Mouse (Mus musculus) activated CD4-positive, CD25-positive, alpha-beta regulatory T cell, adult 4 months (primary cell): Measurements from ENCODE around the gene Sertad1. TPM values are rescaled to one million over a fixed set of nuclear protein-coding genes. Genes with fewer than 3 reads are reported as not detected.

Source experiments
- ATAC-seq: one replicate; pipeline ENCODE4 v1.8.0; 2017
- polyA plus RNA-seq, 2 experiments: library from polyadenylated mRNA; unstranded; fragments of 100-300 nt; shearing (Covaris generic); gene quantifications; one replicate each; pipeline ENCODE4 v1.2.1; 2017

Sertad1 gene
- polyA plus RNA-seq, 2 experiments from 2014 or later, result 46.6 to 47.9 TPM

- ATAC-seq, result no peak
These were observed 20.2 kb downstream of the Sertad1 start for GRCm38 (mm10) chr7:27506765-27507370.

DNA sequence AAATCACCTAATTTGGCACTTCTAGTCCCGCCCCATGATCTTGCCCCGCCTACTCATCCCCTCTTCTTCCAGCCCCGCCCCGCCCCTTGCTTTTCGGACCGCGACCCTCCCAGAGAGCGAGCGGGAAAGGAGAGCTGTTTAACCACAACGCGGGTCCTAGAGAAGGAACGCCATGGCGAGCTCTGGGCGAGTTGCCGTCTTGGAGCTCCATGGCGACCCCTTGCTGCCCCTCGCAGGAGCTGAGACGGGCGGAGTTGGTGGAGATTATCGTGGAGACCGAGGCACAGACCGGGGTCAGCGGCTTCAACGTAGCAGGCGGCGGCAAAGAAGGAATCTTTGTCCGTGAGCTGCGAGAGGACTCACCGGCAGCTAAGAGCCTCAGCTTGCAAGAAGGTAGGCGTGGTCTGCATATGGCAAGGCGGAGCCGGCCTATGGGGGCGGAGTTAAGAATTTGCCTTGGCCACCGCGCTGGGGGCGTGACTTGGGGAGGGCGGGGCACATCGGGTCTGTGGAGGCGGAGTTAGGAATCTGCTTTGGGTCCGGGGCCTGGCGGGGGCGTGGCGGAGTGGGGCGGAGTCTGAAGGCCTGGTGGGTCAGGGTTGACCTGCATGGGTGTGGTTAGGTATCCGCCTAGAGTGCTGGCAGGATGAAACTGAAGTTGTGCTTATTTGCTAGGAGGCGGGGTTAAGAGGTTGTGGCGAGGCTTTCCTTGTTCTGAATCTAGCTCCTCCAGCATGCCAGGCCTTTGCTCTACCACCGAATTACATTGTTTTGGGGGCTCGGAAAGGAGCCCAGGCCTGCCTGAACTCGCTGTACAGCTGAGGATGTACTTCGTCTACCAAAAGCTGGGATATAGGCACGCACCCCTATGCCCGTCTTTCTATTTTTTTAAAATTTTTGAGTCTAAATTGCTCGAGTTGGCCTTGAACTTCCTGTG lies 21.3 kb downstream of the Sertad1 start:
- ATAC-seq, result peak; percentile 87

- peak; percentile 62 for ATAC-seq
These were observed 21.9 kb downstream of the Sertad1 start for GRCm38 (mm10) chr7:27508648-27509005.

DNA sequence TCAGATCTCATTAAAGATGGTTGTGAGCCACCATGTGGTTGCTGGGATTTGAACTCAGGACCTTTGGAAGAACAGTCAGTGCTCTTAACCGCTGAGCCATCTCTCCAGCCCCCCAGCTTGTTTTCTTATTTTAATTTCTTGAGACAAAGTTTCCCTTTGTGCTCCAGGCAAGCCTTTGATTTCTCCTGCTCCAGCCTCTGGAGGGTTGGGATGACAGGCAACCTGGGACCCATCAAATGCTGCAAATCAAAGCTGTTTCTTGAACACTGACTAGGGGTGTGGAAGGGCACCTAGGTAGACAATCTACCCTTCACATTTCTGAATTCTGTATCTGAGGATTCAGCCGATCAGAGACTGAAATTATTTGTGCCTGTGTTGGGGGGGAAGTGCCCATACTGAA lies 24.1 kb downstream of the Sertad1 start:
- no peak for ATAC-seq

- no peak for ATAC-seq
These were observed 28.3 kb downstream of the Sertad1 start for GRCm38 (mm10) chr7:27514961-27515360.

GRCm38 (mm10) chr7:27518314-27518713 lies 31.6 kb downstream of the Sertad1 start:
- no peak for ATAC-seq

DNA sequence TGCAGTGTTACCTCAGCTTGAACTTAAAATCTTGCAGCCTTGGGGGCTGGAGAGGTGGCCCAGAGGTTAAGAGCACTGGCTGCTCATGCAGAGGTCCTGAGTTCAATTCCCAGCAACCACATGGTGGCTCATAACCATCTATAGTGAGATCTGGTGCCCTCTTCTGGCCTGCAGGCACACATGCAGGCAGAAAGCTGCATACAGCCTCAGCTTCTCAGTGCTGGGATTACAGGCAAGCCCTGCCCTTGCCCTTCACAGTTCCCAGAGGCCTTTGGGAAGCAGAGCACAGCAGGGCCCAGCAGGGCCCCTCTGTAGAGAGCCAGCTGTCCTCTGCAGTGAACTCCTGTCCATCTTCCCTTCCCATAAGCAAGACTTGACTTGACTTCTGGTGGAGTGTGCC lies 33.4 kb downstream of the Sertad1 start:
- ATAC-seq, result no peak

GRCm38 (mm10) chr7:27520599-27520998 lies 33.9 kb downstream of the Sertad1 start:
- ATAC-seq, result no peak

DNA sequence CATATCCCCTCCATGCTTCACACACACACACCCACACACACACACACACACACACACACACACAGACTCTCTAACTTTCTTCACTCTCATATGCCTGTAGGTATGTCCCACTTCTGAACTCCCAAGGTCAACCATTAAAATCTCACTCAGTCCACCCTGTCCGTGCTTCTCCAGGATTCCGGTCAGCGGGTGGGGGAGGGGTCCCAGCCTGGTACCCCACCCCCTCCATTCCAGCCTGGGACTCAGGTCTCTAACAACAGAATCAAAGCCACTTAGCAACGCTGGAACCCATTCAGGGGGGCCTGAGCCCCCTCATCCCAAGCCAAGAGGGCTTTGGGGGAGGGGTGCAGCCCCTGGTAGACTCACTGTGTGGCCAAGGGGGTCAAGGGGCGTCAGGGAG lies 36.3 kb downstream of the Sertad1 start, which contains the start of gene Hipk4:
Gene Hipk4 (plus strand): TSS at position 301 of the 400 bp plus-strand sequence.
- no peak for ATAC-seq

DNA sequence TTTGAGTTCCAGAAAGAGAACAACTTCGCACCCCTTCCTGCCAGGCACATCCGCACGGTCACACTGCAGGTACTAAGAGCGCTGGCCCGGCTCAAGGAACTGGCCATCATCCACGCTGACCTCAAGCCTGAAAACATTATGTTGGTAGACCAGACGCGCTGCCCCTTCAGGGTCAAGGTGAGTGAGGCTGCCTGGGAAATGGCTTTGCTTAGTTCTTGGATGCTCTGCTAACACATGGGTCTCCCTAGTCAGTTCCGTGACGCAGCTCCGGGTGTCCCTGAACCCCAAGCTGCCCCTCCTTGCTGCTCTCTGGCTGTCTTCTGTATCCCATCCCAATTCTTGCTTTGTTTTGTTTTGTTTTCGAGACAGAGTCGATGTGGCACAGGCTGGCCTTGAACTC lies 37.1 kb downstream of the Sertad1 start:
- ATAC-seq, result no peak

GRCm38 (mm10) chr7:27526039-27526827 lies 39.5 kb downstream of the Sertad1 start:
- peak; percentile 52 for ATAC-seq

GRCm38 (mm10) chr7:27529070-27529469 lies 42.4 kb downstream of the Sertad1 start:
- ATAC-seq, result no peak

DNA sequence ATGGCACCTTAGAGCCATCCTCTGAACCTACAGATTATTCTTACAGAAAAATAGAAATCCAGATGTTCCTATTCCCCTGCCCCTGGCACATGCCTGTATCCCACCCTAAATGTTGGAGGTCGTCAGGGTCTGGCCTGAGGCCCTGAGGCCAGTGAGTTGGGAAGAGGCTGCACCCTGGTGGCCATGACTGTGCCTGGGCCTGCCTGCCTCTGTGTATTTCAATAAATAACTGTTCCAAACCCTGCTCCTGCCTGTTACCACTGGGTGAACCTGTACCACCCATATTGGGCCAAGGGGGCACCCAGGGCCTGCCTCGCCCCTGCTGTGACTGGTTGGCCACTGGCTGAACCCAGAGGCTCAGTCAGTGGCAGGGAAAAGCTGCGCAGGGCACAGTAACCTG lies 44.2 kb downstream of the Sertad1 start:
- no peak for ATAC-seq

DNA sequence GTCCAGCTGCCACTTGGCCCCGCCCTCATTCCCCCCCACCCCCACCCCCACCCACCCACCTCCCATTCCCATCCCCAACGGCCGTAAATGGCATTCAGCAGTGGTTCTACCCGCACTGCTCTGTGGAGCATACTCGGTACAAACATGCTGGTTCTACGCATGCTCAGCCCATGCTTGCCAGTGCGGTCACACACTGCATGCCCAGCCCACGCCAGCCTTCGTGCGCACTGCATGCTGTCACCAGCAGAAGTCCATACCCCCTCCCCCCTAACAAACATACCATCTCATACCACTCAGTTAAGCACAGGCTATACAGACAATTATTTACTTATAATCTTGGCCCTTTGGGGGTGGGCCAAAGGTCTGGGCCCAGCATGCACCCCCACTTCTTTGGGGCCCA lies 45.0 kb downstream of the Sertad1 start:
- ATAC-seq, result no peak

GRCm38 (mm10) chr7:27532480-27533050 lies 45.9 kb downstream of the Sertad1 start:
- no peak for ATAC-seq

DNA sequence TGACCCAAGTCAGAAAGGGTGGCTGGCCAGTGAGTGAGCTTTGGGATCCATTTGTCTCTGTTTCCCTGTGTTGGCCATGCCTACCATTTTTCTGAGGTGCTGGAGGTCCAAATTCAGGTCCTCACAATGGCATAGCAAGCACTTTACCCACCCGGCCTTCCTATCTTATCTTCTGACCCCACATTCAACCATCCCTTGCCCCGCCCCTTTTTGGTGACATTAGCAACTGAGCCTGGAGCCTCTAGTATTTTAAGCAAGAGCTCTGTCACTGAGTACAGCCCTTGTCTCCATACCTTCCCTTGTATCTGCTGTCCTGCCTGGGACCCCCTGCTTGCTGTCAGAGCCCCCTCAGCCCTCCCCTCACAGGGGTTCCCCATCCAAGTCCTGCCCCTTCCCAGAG lies 48.7 kb downstream of the Sertad1 start:
- no peak for ATAC-seq

DNA sequence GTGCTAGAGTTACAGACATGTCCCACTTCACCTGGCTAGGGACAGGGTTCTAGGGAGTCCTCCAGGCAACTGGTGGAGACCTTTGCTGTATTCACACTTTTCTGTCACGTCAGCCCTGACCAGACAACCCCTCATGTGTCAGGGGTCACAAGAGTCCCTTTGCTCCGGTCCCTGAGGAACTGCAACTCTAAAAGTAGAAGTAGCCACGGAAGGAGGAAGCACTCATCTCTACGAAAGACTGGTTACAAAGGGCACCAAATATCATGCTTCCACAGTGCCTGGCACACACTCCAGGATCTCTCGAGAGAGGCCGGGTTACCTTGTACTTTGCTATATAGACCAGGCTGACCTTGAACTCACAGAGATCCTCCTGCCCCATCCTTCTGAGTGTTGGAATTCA lies 49.9 kb downstream of the Sertad1 start:
- ATAC-seq, result no peak

DNA sequence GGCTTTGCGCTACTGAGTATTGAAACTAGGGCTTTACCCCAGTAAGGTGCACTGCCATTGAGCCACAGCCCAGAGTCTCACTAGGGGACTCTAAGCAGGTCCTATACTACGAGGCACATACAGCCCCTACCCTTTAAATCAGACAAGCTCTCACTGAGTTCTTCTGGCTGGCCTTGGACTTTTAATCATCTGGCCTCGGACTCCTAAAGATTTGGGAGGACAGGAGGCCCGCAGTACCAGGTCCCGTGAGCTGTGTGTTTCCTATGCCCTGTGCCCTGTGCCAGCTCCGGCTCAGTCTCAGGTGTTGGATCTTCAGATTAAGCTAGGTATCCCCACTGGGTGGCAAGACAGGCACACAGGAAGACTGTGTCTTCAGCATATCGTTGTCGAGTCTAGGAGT lies 51.3 kb downstream of the Sertad1 start:
- ATAC-seq, result no peak

- ATAC-seq, result no peak
These were observed 52.1 kb downstream of the Sertad1 start for GRCm38 (mm10) chr7:27538797-27539196.
